Mouse (Mus musculus) liver, postnatal 0 days (tissue): ENCODE measurements around the gene Ppp2r2c.
"Not testable (repeated sequence)": the region's sequence is repeated elsewhere in the genome, so short reads cannot be mapped to it uniquely, and the experiment has no call there.

Source experiments
- CTCF ChIP-seq: sonication (generic); IDR thresholded peaks from 2 replicates; pipeline ENCODE4 v1.5.1; 2016; ENCODE audit warnings: antibody characterized with exemption, low read depth
- EP300 ChIP-seq: IDR thresholded peaks from 2 replicates; pipeline ENCODE4 v1.6.1; 2016; ENCODE audit warnings: antibody characterized with exemption, low read depth, mild to moderate bottlenecking

DNA sequence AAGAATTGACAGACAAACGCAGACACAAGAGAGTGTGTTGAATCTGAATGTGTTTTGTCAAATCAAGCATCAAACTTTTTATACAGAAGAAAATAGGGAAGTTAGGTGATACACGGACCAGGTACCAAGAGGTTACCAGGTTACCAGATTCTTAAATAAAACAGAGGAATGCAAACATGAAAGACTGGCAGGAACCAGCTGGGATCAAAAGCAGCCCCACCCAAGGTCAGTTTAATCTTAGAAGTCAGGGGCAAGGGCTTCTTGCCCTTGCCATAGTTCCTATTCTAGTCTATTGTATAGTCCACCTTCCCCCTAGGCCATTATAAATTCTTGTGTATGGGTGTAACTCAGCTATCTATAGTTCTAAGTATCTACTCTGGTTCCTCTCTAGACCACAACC is 70.7 kb downstream of the Ppp2r2c start:
- not testable (repeated sequence) for TF ChIP-seq CTCF, EP300
